Mouse (Mus musculus) megakaryocyte, embryonic 14.5 days (primary cell): ENCODE results near the gene Col7a1.

Source experiments
- FLI1 ChIP-seq: IDR thresholded peaks from 2 replicates; pipeline ENCODE4 v1.6.1; 2012; ENCODE audit warnings: low read length, inconsistent platforms, mixed read lengths
- GATA1 ChIP-seq: IDR thresholded peaks from 3 replicates; pipeline ENCODE4 v1.6.1; 2012; ENCODE audit warnings: mixed read lengths, low read length, inconsistent platforms, borderline replicate concordance

GRCm38 (mm10) chr9:109010316-109010690, 56.9 kb downstream of the Col7a1 start:
- TF ChIP-seq GATA1 (no peak), FLI1 (no peak)
